Mouse (Mus musculus) frontal cortex, postnatal 36 days (tissue): ENCODE results near the gene Wfdc21.

Experiments used
- DNase-seq, 2 experiments: peaks; one replicate each; pipeline ENCODE4 v3.0.0; 2022; ENCODE audit warnings: low spot score in 2 of 2

The Wfdc21 gene

DNA sequence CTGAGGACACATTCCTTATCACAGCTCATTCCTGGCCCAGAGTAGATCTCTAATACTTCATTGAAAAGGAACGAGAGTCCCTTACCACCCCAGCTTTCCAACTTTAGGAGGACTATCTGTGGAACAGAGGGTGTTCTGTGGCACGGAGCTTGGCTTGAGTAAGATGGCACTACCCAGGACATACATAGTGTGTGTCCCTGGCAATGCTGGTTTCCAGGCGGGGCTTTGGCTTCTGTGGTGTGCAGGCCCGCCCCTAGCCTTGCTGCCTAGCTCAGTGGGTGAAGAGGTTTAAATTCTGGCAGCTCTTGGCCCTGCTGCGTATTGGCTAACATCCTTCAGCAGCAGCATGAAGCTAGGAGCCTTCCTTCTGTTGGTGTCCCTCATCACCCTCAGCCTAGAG lies at the start of gene Wfdc21:
Gene Wfdc21, plus strand, starts transcription at position 260 of the 400 bp plus-strand sequence.
- DNase-seq = no peak

DNA sequence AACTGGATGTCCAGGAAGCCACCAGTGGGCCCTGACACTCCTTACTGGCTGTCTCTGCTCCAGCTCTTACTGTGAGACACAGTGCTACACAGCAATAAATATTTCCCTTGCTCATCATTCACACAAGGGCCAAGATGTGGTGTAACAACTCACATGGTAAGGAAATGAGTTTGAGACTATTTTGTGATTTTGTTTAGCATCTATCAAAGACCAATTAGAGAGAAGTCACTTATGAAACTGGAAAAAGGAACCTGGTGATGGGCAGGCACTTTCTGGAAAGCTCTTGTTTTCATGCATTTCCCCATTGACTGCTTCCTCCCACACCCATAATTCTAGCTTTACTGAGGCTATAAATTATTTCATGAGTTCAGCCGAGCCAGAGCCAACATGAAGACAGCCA lies 43.0 kb upstream of the Wfdc21 start, which contains the start of gene Wfdc17:
Gene Wfdc17, plus strand, starts transcription at position 287 of the 400 bp plus-strand sequence.
- DNase-seq = no peak

DNA sequence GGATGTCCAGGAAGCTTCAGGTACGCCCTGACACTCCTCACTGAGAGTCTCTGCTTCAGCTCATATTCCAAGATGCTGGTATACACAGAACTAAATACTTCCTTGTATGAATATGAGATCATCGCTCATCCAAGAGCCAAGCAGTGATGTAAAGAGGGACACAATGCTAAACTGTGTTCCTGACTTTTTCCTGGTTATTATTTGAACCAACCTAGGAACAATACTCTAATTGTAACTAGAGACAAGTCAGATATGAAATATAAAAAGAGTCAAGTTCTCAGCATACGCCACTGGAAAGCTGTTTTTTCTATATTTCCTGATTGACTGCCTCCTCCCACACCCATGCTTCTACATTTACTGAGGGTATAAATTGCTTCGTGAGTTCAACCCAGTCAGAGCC lies 38.0 kb upstream of the Wfdc21 start, which contains the start of gene Wfdc18:
Gene Wfdc18, plus strand, starts transcription at position 301 of the 400 bp plus-strand sequence.
- peak in 1 of 2 experiments; percentile 1 for DNase-seq

DNA sequence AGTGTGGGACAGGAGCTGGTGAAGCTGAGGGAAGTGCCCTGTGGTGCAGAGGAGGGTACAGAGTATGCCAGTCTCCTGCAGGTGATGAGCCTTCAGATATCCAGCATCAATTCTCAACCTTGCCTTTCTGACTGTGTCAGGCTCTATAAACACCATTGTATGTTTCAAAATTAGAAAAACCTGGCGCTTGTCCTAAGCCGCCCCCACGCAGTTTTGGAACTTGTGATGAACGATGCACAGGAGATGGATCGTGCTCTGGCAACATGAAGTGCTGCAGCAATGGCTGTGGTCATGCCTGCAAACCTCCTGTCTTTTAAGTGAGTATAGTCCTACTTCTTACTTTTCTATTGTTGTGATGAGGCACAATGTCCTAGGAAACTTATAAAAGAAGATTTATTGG lies 37.1 kb upstream of the Wfdc21 start:
- peak; percentile 10 to 32 for DNase-seq

DNA sequence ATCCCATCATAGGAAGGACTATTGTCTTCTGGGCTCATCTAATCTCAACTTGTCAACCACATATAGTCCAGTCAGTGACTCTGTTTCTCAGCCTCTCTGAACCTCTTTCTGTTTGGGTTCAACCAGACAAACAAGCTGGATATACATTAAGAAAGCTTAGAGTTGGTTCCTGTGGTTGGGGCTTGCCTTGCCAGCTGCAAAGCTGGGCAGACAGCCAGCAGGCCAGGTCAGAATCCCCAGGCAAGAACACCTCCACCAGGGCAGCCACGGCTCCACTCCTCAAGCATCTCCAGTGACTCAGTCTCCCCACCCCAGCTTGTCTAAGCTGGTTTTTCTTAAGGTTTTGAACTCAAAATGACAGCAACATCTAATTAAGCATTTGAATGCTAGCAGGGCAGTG lies 34.1 kb upstream of the Wfdc21 start:
- DNase-seq = no peak

DNA sequence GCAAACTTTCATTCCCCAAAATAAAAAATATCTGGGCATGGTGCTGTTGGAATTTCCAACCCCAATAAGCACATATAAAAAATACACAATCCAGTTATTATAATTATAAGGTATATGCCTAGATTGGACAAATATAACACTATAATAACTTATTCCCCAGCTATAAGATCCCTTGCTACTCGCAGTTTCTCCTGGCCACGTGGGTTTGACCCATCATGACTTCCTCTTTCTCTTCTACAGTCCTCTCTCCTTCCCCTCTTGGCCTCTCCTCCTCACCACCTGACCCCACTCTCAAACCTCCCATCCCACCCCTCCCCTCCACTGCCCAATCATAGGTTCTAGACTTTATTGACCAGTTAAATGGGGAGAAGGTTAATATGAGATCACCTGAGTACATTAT lies 32.8 kb upstream of the Wfdc21 start:
- DNase-seq = no peak

DNA sequence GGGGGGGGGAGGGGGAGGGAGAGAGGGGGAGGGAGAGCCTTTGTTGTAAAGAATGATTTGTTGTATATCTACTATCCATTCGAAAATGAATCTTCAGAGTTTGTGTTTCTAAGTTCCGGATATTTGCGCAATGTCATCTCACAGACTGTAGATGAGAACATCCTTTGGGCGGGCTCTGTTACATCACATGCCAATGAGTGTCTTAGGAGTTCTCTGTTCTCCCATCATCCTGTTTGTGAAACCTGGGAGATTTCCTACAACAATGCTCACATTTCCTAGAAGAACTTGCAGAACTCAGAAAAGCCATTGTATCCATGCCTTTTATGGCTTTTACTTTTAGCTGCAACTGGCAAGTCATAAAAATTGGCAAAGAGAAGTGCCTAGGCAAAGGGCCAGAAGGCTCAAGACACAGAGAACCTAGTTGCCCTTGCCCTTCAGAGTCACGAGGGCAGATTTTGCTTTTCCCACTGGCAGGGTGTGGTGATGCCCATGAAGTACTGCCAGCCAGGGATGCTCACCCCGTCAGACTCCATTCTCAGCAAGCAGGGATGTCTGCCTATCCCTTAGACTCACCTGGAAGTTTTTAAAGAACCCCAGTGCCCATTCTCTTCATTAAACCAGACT lies 29.6 kb upstream of the Wfdc21 start:
- DNase-seq = no peak

DNA sequence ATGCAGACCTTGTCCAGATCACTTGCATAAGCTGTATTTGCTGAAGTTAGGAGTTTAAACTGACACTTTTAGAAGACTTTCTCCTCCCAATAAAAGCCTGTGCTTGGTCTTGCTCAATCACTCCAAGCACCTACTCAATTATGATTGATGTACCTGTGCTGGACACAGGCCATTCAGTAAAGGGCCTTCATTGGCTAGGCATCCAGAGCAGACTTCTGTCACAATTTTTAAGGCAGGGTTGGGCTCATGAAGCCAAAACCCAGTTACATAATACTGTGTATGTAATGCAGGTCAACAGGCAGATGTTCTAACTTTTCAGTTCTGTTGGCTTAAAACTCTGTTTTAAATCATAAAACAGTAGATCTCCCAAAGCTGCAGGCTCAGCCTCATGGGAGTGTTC lies 26.0 kb upstream of the Wfdc21 start:
- DNase-seq = no peak

DNA sequence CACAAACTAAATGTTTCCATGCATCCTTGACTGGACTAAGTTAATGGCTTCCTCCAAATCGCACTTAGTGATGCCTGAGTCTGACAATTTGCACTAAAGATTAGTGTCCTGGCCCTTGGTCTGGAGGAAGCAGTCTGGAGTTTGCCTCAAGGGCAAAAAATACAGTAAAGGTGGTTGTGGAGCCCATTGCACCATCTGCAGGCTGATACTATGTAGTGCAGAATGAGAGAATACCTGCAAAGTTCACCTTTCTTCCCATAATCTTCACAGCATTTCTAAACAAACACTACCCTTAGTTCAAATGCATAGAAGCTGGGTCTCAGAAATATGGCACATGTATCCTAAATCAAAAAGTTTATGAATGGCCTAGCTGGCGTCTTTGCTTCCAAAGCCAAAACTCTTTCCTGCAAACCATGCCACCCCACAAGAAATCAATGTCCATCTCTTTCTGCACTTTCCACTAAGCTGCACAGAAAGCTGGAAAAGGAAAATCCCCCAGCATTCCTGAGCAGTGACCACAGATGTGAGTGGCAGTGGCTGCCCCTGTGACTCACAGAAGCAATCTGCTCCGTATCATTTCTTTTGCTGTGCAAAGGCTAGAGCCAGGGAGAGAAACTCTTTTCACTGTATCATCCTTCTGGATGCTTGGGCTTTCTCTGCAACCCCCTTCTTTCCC lies 17.8 kb upstream of the Wfdc21 start:
- peak in 1 of 2 experiments; percentile 1 for DNase-seq

DNA sequence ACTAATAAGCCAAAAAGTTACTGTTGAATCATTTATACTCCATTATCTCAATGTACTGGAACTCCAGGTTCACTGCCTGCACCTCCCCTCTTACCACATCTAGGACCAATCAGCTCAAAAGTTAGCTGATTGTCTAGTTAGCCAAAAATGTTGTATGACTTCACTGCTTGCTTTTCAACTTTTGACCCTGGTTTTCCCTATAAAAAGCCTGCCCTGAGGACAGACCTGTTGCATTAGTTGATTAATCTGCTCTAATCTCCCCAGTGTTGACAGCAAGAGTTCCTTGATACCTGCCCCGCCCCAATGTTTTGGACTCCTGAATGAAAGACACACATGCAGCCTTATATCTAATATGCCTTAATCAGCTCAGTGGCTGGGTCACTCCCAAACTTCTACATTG lies 15.6 kb upstream of the Wfdc21 start:
- no peak for DNase-seq

DNA sequence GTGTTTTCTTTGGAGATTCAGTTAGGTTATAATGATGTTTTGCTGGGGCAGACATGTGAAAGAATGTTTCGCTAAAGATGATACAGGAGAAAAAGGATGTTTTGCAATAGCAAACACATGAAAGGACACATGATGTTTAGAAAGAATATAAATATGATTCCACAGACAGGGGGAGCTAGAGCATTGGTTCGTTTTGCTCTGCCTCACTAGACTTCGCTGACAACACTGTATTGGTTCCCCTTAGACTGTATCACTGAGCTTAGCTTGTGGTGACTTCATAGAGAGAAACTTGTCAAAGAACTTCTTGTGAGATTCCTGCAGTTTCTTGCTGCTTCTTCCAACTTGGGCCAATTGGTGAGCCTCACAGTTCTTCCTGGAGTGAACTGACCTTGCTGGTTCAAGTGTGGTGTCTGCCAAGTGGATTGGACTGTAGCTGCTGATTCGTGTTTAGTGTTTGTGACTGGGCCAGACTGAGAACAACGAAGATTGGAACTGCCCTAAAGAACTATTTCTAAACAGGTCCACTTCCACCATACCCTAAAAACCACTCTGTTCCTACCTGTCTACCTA lies 13.6 kb upstream of the Wfdc21 start:
- DNase-seq = no peak

DNA sequence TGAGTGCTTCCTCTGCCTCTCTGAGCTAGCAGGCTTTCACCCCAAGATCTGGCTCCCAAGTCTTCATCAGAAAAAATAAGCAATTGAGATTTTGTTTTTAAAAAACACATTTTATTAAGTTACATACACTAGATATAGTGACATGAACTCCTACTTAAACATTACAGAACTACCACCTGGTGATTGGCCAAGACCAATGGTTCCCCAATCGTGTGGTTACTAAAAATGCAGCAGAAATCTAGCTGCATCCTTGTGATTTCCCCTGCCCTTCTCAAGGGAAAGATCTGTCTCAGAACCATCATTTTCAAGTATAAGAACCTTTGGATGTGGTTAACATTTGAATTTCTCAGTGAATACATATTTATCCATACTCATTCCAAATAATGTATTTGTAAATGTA lies 12.5 kb upstream of the Wfdc21 start:
- no peak for DNase-seq

DNA sequence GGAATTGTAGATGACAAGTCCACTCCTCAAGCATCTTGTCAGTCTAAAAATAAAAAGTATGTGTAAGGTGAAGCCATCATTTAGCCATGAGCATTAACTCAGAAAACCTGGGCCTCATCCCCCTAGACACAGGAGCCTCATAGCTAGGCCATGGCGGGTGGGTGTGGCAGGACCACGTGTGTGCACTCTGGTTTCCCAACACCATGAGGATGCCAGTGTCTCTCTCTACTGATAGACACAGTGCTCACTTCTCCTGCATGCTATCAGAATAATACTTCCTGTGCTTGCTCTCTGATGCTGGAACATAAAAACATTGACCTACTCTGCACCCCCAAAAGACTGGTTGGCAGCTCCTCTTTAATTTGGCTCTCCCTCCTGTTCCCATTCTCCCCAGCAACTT lies 10.9 kb upstream of the Wfdc21 start:
- DNase-seq = no peak

DNA sequence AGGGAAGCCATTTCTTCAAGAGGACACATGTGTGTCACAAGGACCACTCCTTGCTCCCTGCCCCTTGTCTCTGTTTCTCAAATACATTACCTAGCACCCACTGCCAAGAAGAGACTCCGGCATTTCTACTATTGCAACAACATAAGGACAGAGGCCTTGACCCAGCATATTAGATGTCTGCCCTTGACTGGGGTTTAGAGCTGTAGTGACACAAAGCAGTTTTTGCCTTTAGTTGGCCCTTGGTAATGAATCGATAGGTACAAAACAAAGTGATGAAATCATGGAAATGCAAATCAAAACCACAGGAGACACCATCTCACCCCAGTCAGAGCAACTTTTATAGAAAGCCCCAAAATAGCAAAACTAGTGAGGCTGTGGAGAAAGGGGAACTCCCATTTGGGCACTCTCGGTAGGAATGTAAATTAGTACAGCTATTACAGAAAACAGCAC lies 9.6 kb upstream of the Wfdc21 start:
- DNase-seq = no peak

DNA sequence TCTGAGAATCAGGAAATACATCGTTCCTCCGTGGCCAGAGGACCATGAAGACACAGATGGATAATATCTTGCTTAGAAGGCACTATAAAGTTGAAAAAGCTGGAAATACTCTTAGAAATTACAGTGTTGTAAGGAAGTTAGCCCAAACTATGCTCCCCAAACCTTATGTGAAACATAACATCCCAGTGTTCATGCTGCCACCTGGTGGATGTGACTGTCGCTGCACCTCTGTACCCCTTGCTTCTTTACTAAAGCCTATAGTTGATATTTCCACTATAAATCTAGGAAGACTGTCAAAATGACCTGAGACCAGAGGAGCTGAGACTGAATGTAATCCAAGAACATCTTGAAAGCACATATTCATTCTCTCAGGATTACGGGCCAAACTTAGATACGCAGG lies 7.5 kb upstream of the Wfdc21 start:
- peak; percentile 76 to 89 for DNase-seq

DNA sequence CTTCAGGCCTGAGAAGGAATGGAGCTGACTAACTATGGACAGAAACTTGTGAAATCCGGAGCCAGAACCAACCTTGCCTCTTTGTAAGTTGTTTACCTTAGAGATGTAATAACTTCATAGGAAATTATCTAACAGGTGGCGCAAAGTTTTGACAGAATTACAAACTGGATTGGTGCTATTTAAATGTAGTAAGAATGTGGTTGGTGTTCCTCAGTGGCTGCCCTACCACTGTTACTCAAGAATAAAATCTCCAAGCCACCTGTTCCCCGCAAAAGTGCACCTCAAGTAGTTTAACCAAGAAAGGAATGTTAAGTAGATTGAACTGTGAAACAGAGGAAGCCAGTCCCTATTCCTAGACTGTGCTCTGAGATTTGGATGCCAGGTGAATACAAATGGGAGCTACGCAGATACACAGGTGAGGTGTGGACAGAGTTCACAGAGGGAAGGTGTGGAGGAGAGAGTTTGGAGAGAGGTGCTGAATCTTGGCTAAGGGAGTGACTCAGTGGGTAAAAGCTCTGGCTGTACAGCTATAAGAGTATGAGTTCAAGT lies 6.2 kb upstream of the Wfdc21 start:
- no peak for DNase-seq

DNA sequence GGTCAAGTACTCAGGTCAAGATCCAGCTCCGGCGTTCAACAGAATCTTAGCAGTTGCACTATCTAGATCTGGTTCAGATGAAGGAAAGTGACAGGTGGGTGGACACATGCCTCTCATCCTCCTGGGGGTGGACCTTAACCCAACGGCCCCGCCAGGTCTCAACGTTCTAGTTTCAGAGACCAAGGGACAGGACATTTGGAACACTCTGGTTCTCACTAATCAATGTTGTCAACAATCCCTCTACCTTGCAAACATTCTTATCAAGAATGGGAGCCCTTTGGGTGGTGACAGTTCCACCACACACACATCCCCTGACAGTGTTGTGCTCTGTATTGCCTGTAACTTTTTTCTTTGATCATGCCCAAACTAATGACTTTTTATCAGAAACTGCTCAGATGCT lies 4.9 kb upstream of the Wfdc21 start:
- no peak for DNase-seq

DNA sequence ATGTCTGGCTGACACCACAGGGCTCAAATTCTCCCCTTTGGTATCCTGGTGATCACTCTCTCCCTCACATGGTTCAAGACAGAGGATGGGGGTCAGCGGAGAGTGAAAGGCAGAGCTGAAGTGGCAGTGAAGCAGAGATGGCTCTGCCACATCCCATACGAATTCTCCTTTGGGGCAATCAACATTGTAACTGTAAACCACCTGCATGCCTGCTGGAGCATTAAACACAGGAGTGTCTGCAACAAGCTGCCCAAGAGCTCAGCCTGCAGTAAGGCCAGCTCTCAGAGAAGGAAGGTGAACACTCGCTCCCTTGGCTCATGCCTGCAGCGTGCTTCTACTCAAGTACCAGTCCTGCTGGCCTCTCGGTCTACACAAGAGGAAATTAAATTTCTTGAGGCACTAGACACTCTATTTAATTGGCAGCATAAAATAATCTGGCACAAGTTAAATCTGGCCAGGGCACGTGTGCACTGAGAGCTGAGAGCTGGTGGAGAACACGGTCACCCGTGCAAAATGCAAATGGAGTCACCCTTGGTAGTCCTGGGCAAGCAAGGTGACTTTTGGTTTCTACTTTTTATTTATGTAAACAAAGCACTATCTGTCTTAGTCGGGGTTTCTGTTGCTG lies 3.9 kb upstream of the Wfdc21 start:
- no peak for DNase-seq

DNA sequence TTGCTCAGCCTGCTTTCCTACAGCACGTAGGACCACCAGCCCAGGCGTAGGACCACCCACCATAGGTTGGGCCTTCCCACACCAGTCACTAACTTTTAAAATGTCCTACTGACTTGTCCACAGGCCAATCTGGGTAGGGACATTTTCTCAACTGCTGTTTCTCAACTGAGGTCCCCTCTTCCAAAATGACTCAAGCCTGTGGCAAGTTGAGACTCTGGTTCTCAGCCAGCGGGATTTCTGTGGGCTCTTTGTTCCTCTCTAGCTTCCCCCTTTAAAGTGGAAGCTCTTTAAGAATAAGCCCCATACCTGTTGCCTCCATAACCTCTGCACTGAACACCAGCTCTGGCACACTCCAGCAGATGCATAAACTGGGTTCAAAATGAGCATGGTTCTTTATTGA lies 3.2 kb upstream of the Wfdc21 start:
- DNase-seq = no peak

DNA sequence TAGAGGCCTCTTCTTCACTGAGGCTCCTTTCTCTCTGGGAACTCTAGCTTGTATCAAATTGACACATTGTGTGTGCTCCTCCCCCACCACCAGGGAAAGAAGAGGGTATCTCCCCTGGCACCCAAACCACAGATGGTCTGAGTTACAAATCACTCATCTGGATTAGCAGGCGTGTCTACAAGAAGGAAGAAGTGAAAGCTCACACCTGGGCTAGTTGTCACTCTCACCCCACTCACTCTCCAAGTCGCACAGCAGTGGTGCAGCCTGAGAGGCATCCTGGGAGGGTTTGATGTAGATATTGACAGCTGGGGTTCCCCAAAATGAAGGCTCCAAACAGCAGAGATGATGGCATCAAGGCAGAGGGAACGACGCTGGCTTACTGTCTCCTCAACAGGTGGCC lies 588 bp upstream of the Wfdc21 start:
- DNase-seq = no peak

DNA sequence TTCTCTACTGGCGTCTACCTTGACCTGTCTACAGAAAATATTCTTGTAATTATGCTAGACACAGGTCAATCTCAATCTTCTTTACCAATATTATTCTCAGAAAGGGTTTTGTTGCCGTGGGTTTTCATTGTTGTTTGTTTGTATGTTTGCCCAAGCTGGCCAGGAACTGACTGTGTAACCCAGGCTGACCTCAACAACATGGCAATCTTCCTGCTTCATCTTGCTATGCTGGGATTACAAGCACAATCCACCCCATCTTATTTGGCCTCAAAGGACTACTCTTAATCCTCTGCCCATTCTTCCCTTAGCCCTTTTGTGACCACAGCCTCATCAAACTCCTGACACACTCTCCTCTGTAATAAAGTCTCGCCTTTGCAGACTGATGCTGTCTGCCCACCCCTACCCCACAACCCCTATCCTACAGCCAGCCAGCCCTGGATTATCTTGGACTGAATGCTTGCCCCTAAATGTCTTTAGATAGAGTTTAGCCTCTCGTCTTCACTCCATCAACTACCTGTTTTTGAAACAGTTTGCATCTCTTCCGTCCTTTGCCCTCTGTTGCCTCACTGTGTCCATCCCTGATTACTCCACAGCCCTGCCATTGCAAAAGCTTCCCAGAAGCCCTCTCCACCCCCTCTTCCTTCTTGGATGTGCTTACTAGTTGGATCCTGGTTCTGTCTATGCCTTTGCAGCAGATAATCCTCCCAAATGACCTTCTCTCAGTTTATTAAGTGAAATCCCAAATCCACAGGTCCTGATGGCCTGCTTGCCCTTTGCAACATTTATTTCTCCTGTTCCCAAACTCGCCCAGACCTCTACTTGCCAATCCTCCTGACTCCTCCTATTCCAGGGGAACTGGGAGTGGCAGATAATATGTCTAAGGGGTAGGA lies 881 bp downstream of the Wfdc21 start:
- no peak for DNase-seq
